Mouse (Mus musculus) CH12.LX (cell line): ENCODE measurements around the gene Btbd19. TPM values are rescaled to one million over a fixed set of nuclear protein-coding genes. Genes with fewer than 3 reads are reported as not detected.
A peak's percentile ranks its signal among the peaks of the same experiment; 100 is the strongest.

Source experiments
- DNase-seq: peaks from one replicate; pipeline ENCODE4 v3.0.0-alpha.2; 2013; ENCODE audit errors: extremely low read depth
- H3K27ac ChIP-seq: 2 replicates; pipeline ENCODE4 v1.5.1; 2012; ENCODE audit warnings: low read depth, mild to moderate bottlenecking, control low read depth, moderate library complexity; ENCODE audit not compliant: insufficient read depth
- H3K27me3 ChIP-seq: replicated peaks from 2 replicates; pipeline ENCODE3; 2012; ENCODE audit warnings: inconsistent platforms
- H3K36me3 ChIP-seq, 2 experiments: replicated peaks in 1 of 2; 2 replicates each; pipeline versions ENCODE3 to v1.6.1; 2012; ENCODE audit warnings: inconsistent platforms in 1 of 2, low read length in 1 of 2, mild to moderate bottlenecking in 1 of 2, mixed read lengths in 1 of 2, moderate library complexity in 1 of 2; ENCODE audit not compliant: control insufficient read depth in 1 of 2, insufficient read depth in 1 of 2
- H3K4me1 ChIP-seq, 2 experiments: 2 replicates each; pipeline ENCODE4 v1.6.1; 2012; ENCODE audit warnings: inconsistent platforms in 1 of 2, moderate library complexity in 1 of 2; ENCODE audit not compliant: insufficient read depth in 2 of 2, control insufficient read depth in 1 of 2
- H3K4me2 ChIP-seq: 2 replicates; pipeline ENCODE4 v1.6.1; 2012; ENCODE audit warnings: low read depth, mild to moderate bottlenecking, control low read depth; ENCODE audit not compliant: poor library complexity, insufficient read depth, severe bottlenecking
- H3K4me3 ChIP-seq, 3 experiments: fragments of 150-350 bp in 1 of 3; sonication (generic) in 1 of 3; replicated peaks in 1 of 3; 2 replicates each; pipeline versions ENCODE3 to v1.5.1; 2011 to 2012; ENCODE audit warnings: low read depth in 2 of 3, low read length in 2 of 3, mild to moderate bottlenecking in 2 of 3, moderate library complexity in 2 of 3, control low read depth in 1 of 3, improper control_type of control experiment in 1 of 3, inconsistent platforms in 1 of 3, mixed read lengths in 1 of 3; ENCODE audit not compliant: poor library complexity in 1 of 3
- H3K79me2 ChIP-seq: replicated peaks from 2 replicates; pipeline ENCODE4 v1.6.1; 2012; ENCODE audit warnings: mild to moderate bottlenecking, moderate library complexity; ENCODE audit not compliant: control insufficient read depth, poor library complexity, insufficient read depth, severe bottlenecking; ENCODE audit errors: extremely low read depth
- H3K9ac ChIP-seq: 2 replicates; pipeline ENCODE4 v1.6.1; 2012; ENCODE audit warnings: low read depth, mild to moderate bottlenecking, control low read depth, moderate library complexity; ENCODE audit not compliant: insufficient read depth
- H3K9me3 ChIP-seq: replicated peaks from 2 replicates; pipeline ENCODE3; 2012; ENCODE audit warnings: low read length, inconsistent platforms, mixed read lengths
- BHLHE40 ChIP-seq: IDR thresholded peaks from 2 replicates; pipeline ENCODE4 v1.6.1; 2011; ENCODE audit warnings: mild to moderate bottlenecking, low read depth, low read length, improper control_type of control experiment
- CHD1 ChIP-seq: IDR thresholded peaks from 2 replicates; pipeline ENCODE4 v1.6.1; 2012; ENCODE audit warnings: low read depth, low read length, improper control_type of control experiment, inconsistent platforms
- CHD2 ChIP-seq: IDR thresholded peaks from 2 replicates; pipeline ENCODE4 v1.6.1; 2011; ENCODE audit warnings: low read length, improper control_type of control experiment
- CTCF ChIP-seq, 2 experiments: IDR thresholded peaks in 1 of 2; conservative IDR thresholded peaks in 1 of 2; 2 replicates each; pipeline ENCODE4 v1.5.1; 2011 to 2012; ENCODE audit warnings: low read depth in 2 of 2, low read length in 2 of 2, improper control_type of control experiment in 1 of 2, inconsistent platforms in 1 of 2, mild to moderate bottlenecking in 1 of 2, moderate library complexity in 1 of 2
- E2F4 ChIP-seq: IDR thresholded peaks from 2 replicates; pipeline ENCODE4 v1.6.1; 2011; ENCODE audit warnings: low read depth, low read length, improper control_type of control experiment; ENCODE audit not compliant: insufficient replicate concordance
- ELF1 ChIP-seq: IDR thresholded peaks from 2 replicates; pipeline ENCODE4 v1.6.1; 2014; ENCODE audit warnings: low read depth, mild to moderate bottlenecking, inconsistent platforms, low read length, improper control_type of control experiment
- EP300 ChIP-seq: IDR thresholded peaks from 2 replicates; pipeline ENCODE4 v1.6.1; 2011; ENCODE audit warnings: low read length, improper control_type of control experiment
- ETS1 ChIP-seq: conservative IDR thresholded peaks from 2 replicates; pipeline ENCODE4 v1.6.1; 2012; ENCODE audit warnings: low read depth, mild to moderate bottlenecking, inconsistent platforms, low read length, improper control_type of control experiment, moderate library complexity
- GABPA ChIP-seq: IDR thresholded peaks from 2 replicates; pipeline ENCODE4 v1.6.1; 2012; ENCODE audit warnings: low read depth, low read length, improper control_type of control experiment, inconsistent platforms; ENCODE audit not compliant: insufficient replicate concordance
- HCFC1 ChIP-seq: IDR thresholded peaks from 2 replicates; pipeline ENCODE4 v1.6.1; 2012; ENCODE audit warnings: low read depth, mild to moderate bottlenecking, inconsistent platforms, low read length, improper control_type of control experiment
- IRF4 ChIP-seq: IDR thresholded peaks from 2 replicates; pipeline ENCODE4 v1.6.1; 2014; ENCODE audit warnings: low read depth, mild to moderate bottlenecking, inconsistent platforms, low read length, improper control_type of control experiment
- JUN ChIP-seq: IDR thresholded peaks from 2 replicates; pipeline ENCODE4 v1.6.1; 2011; ENCODE audit warnings: low read depth, mild to moderate bottlenecking, low read length, improper control_type of control experiment, moderate library complexity; ENCODE audit not compliant: insufficient read depth
- JUND ChIP-seq: conservative IDR thresholded peaks from 2 replicates; pipeline ENCODE4 v1.6.1; 2011; ENCODE audit warnings: low read depth, low read length, improper control_type of control experiment
- KAT2A ChIP-seq: IDR thresholded peaks from 2 replicates; pipeline ENCODE4 v1.6.1; 2012; ENCODE audit warnings: low read length, improper control_type of control experiment, inconsistent platforms; ENCODE audit not compliant: insufficient replicate concordance
- MAFK ChIP-seq: IDR thresholded peaks from 2 replicates; pipeline ENCODE4 v1.6.1; 2011; ENCODE audit warnings: low read length, improper control_type of control experiment; ENCODE audit not compliant: insufficient replicate concordance
- MAX ChIP-seq: IDR thresholded peaks from 2 replicates; pipeline ENCODE4 v1.6.1; 2011; ENCODE audit warnings: low read length, improper control_type of control experiment
- MAZ ChIP-seq: IDR thresholded peaks from 2 replicates; pipeline ENCODE4 v1.6.1; 2012; ENCODE audit warnings: low read depth, mild to moderate bottlenecking, inconsistent platforms, low read length, improper control_type of control experiment, moderate library complexity
- MEF2A ChIP-seq: IDR thresholded peaks from 2 replicates; pipeline ENCODE4 v1.6.1; 2014; ENCODE audit warnings: low read depth, mild to moderate bottlenecking, inconsistent platforms, low read length, improper control_type of control experiment, borderline replicate concordance
- MXI1 ChIP-seq: IDR thresholded peaks from 2 replicates; pipeline ENCODE4 v1.6.1; 2011; ENCODE audit warnings: mild to moderate bottlenecking, low read depth, low read length, improper control_type of control experiment
- MYC ChIP-seq: IDR thresholded peaks from 2 replicates; pipeline ENCODE4 v1.6.1; 2011; ENCODE audit warnings: low read depth, mild to moderate bottlenecking, improper control_type of control experiment, low read length
- NELFE ChIP-seq: IDR thresholded peaks from 2 replicates; pipeline ENCODE4 v1.6.1; 2011; ENCODE audit warnings: low read depth, low read length, improper control_type of control experiment
- NRF1 ChIP-seq: IDR thresholded peaks from 2 replicates; pipeline ENCODE4 v1.6.1; 2014; ENCODE audit warnings: low read depth, mild to moderate bottlenecking, inconsistent platforms, low read length, improper control_type of control experiment, moderate library complexity
- PAX5 ChIP-seq: IDR thresholded peaks from 2 replicates; pipeline ENCODE4 v1.6.1; 2012; ENCODE audit warnings: low read length, inconsistent platforms, mixed read lengths
- POLR2A ChIP-seq: IDR thresholded peaks from 2 replicates; pipeline ENCODE4 v1.6.1; 2011; ENCODE audit warnings: low read depth, mild to moderate bottlenecking, improper control_type of control experiment, low read length
- POLR2AphosphoS2 ChIP-seq: IDR thresholded peaks from 2 replicates; pipeline ENCODE4 v1.6.1; 2011; ENCODE audit warnings: low read depth, low read length, improper control_type of control experiment
- RAD21 ChIP-seq: IDR thresholded peaks from 2 replicates; pipeline ENCODE4 v1.6.1; 2011; ENCODE audit warnings: low read depth, mild to moderate bottlenecking, low read length, improper control_type of control experiment, moderate library complexity
- RCOR1 ChIP-seq: conservative IDR thresholded peaks from 2 replicates; pipeline ENCODE4 v1.6.1; 2012; ENCODE audit warnings: low read depth, mild to moderate bottlenecking, inconsistent platforms, low read length, improper control_type of control experiment
- SIN3A ChIP-seq: IDR thresholded peaks from 2 replicates; pipeline ENCODE4 v1.6.1; 2012; ENCODE audit warnings: low read length, improper control_type of control experiment, inconsistent platforms
- SMC3 ChIP-seq: IDR thresholded peaks from 2 replicates; pipeline ENCODE4 v1.6.1; 2011; ENCODE audit warnings: low read depth, low read length, improper control_type of control experiment
- TBP ChIP-seq: conservative IDR thresholded peaks from 2 replicates; pipeline ENCODE4 v1.6.1; 2011; ENCODE audit warnings: low read depth, low read length, improper control_type of control experiment
- TCF12 ChIP-seq: IDR thresholded peaks from 2 replicates; pipeline ENCODE4 v1.6.1; 2014; ENCODE audit warnings: low read depth, mild to moderate bottlenecking, inconsistent platforms, low read length, improper control_type of control experiment
- UBTF ChIP-seq: IDR thresholded peaks from 2 replicates; pipeline ENCODE4 v1.6.1; 2012; ENCODE audit warnings: low read depth, mild to moderate bottlenecking, inconsistent platforms, low read length, improper control_type of control experiment, moderate library complexity
- USF1 ChIP-seq: IDR thresholded peaks from 2 replicates; pipeline ENCODE4 v1.6.1; 2014; ENCODE audit warnings: low read depth, mild to moderate bottlenecking, inconsistent platforms, low read length, improper control_type of control experiment
- USF2 ChIP-seq: conservative IDR thresholded peaks from 2 replicates; pipeline ENCODE4 v1.6.1; 2011; ENCODE audit warnings: low read depth, low read length, improper control_type of control experiment
- ZC3H11A ChIP-seq: IDR thresholded peaks from 2 replicates; pipeline ENCODE4 v1.6.1; 2012; ENCODE audit warnings: low read depth, mild to moderate bottlenecking, inconsistent platforms, low read length, improper control_type of control experiment
- ZKSCAN1 ChIP-seq: IDR thresholded peaks from 2 replicates; pipeline ENCODE4 v1.6.1; 2012; ENCODE audit warnings: low read depth, inconsistent platforms, low read length, improper control_type of control experiment, borderline replicate concordance
- ZMIZ1 ChIP-seq: IDR thresholded peaks from 2 replicates; pipeline ENCODE4 v1.6.1; 2012; ENCODE audit warnings: low read depth, mild to moderate bottlenecking, inconsistent platforms, low read length, improper control_type of control experiment
- ZNF384 ChIP-seq: IDR thresholded peaks from 2 replicates; pipeline ENCODE4 v1.6.1; 2012; ENCODE audit warnings: low read depth, low read length, improper control_type of control experiment, inconsistent platforms
- dilution Hi-C: fragments of 300-500 bp; cut with MboI; formaldehyde crosslinking; loops from 2 replicates; pipeline ENCODE4 v1.14.3; 2020; ENCODE audit warnings: low sequenced_read_pairs; ENCODE audit not compliant: extremely low pct_unique_long_range_greater_than_20kb, extremely low pct_ligation_motif_present
- in situ Hi-C: fragments of 300-500 bp; cut with MboI; formaldehyde crosslinking; loops from 3 replicates; pipeline ENCODE4 v1.14.3; 2019; ENCODE audit warnings: low sequenced_read_pairs, low pct_ligation_motif_present, low pct_unique_long_range_greater_than_20kb, mixed read lengths
- polyA plus RNA-seq: library from polyadenylated mRNA; unstranded; fragments of >175 nt; gene quantifications from 2 replicates; pipeline ENCODE4 v1.2.1, GENCODE M21; 2012; ENCODE audit warnings: low read depth; ENCODE audit not compliant: insufficient read length
- total RNA-seq, 2 experiments: library from RNA; depleted of rRNA; stranded (reverse); fragments of 300-350 nt in 1 of 2; fragments of >200 nt in 1 of 2; gene quantifications; 2 replicates each; pipeline ENCODE4 v1.2.3; 2012 to 2014

Gene Btbd19
- total and polyA plus RNA-seq, 3 experiments, result 31.5 to 51.1 (median 36.3) TPM

DNA sequence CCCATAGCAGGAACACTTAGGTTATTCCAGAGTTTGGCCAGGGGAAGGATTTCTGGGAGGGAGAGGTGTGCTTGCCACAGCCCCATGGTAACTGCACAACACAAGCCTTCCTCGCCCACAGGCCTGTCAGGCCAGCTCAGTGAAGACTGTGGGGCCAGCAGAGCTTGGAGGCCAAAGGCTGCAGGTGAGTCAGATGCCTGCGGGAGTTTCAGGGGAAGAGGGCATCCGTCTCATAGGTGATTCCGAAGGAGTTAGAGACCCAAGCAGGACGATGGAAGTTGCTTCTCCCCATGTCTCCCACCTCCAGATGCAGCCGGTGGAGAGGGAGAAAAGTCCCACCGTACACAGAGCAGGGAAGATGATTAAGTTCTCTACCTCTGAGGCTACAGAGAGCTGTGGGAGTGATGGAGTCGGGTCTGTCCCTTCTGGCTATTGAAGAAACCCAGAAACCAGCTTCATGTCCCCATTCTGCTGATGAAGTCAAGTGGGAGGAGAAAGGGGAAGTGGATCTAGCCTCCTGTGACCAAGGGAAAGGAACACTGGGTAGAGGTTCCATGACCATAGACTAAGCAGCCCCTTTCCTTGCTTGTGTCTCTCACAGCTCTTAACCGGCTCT, 1.3 kb upstream of the Btbd19 start, which contains the start of gene Tctex1d4:
Gene Tctex1d4, plus strand, starts transcription at position 120 of the 616 bp plus-strand sequence.
- H3K4me1 ChIP-seq, result peaks cover 18 to 75% of the 10 kb centered on the region in 2 experiments
- peaks cover 2% of the 10 kb centered on the region; the same call in 1 of the 2 replicates for H3K79me2 ChIP-seq
- no peaks in the 10 kb centered on the region for H3K27me3 ChIP-seq
- dilution Hi-C loops, result no loop called here
- H3K4me3 ChIP-seq, result peak within 1 kb of the TSS in 2 of 3 experiments; percentile 18 to 33
- H3K4me2 ChIP-seq, result peak within 1 kb of the TSS; percentile 64
- no peaks in the 10 kb centered on the region for H3K9me3 ChIP-seq
- peak; percentile 25; the same call in 1 of the 2 replicates for TF ChIP-seq NELFE
- TF ChIP-seq POLR2A, result peak; percentile 54
- peak; percentile 38; the same call in 1 of the 2 replicates for TF ChIP-seq MEF2A
- peak; percentile 74 for TF ChIP-seq EP300
- 0 out of 2 replicates have a peak, but pooled peaks have one; percentile 20 for TF ChIP-seq MAX
- no peak for TF ChIP-seq SIN3A
- TF ChIP-seq MYC, result no peak
- TF ChIP-seq NRF1, result no peak
- no peak for TF ChIP-seq ZKSCAN1
- TF ChIP-seq GABPA, result no peak
- 0 out of 2 replicates have a peak, but pooled peaks have one; percentile 38 for TF ChIP-seq MAFK
- peak; percentile 85 for TF ChIP-seq IRF4
- TF ChIP-seq CHD1, result 0 out of 2 replicates have a peak, but pooled peaks have one; percentile 54
- TF ChIP-seq POLR2AphosphoS2, result no peak
- TF ChIP-seq ZC3H11A, result no peak
- no peak for TF ChIP-seq PAX5
- peak; percentile 23 for TF ChIP-seq CHD2
- no peak for TF ChIP-seq BHLHE40
- TF ChIP-seq CTCF (conservative IDR thresholded peaks at IDR 0.05 in 1 of 2, IDR thresholded peaks at IDR 0.05 in 1 of 2; ENCODE audit: low read depth in 2 of 2, low read length in 2 of 2), result no peak
- TF ChIP-seq RAD21, result no peak
- TF ChIP-seq ELF1, result peak; percentile 40; the same call in 1 of the 2 replicates
- no peak for TF ChIP-seq SMC3
- TF ChIP-seq HCFC1, result no peak
- TF ChIP-seq USF1, result no peak
- no peak for TF ChIP-seq RCOR1
- TF ChIP-seq JUN, result peak; percentile 18; the same call in 1 of the 2 replicates
- TF ChIP-seq TCF12, result no peak
- TF ChIP-seq ZNF384, result no peak
- TF ChIP-seq MAZ, result 0 out of 2 replicates have a peak, but pooled peaks have one; percentile 29
- no peak for TF ChIP-seq USF2
- 0 out of 2 replicates have a peak, but pooled peaks have one; percentile 37 for TF ChIP-seq UBTF
- peak; percentile 54 for TF ChIP-seq ZMIZ1
- TF ChIP-seq ETS1, result peak; percentile 52; the same call in 1 of the 2 replicates
- no peak for TF ChIP-seq KAT2A
- TF ChIP-seq JUND, result no peak
- 0 out of 2 replicates have a peak, but pooled peaks have one; percentile 15 for TF ChIP-seq MXI1
- no peak for TF ChIP-seq E2F4
- TF ChIP-seq TBP, result peak; percentile 75
- TF ChIP-seq, all 38 proteins: peak for 17
- H3K36me3 ChIP-seq, result peaks cover 35 to 42% of the 10 kb centered on the region in 2 experiments
- DNase-seq, result peak; percentile 82
- peak within 1 kb of the TSS; percentile 94 for H3K27ac ChIP-seq
- in situ Hi-C loops, result no loop called here
- H3K9ac ChIP-seq, result peak within 1 kb of the TSS; percentile 54
